Mouse (Mus musculus) neural tube, embryonic 15.5 days (tissue): ENCODE data around the gene Cd79a. TPM values are rescaled to one million over a fixed set of nuclear protein-coding genes. Genes with fewer than 3 reads are reported as not detected.

Experiments used
- ATAC-seq: fragments of 200-750 bp; cut with Nextera tagmentation; 2 replicates; pipeline ENCODE4 v1.8.0; 2017; ENCODE audit warnings: mild to moderate bottlenecking, moderate TSS enrichment, moderate library complexity; ENCODE audit not compliant: low FRiP score
- H3K27ac ChIP-seq: fragments of 300-500 bp; sonication (generic); replicated peaks from 2 replicates; pipeline ENCODE4 v1.5.1; 2015; ENCODE audit warnings: mild to moderate bottlenecking, inconsistent platforms
- H3K27me3 ChIP-seq: fragments of 300-500 bp; sonication (generic); replicated peaks from 2 replicates; pipeline ENCODE4 v1.6.1; 2015; ENCODE audit warnings: inconsistent platforms
- H3K36me3 ChIP-seq: fragments of 300-500 bp; sonication (generic); 2 replicates; pipeline ENCODE4 v1.6.1; 2015; ENCODE audit warnings: inconsistent platforms
- H3K4me1 ChIP-seq: fragments of 300-500 bp; sonication (generic); 2 replicates; pipeline ENCODE4 v1.6.1; 2015; ENCODE audit warnings: inconsistent platforms
- H3K4me2 ChIP-seq: fragments of 300-500 bp; sonication (generic); 2 replicates; pipeline ENCODE4 v1.6.1; 2015; ENCODE audit warnings: inconsistent platforms, mild to moderate bottlenecking, moderate library complexity
- H3K4me3 ChIP-seq: fragments of 300-500 bp; sonication (generic); replicated peaks from 2 replicates; pipeline ENCODE4 v1.5.1; 2015; ENCODE audit warnings: mild to moderate bottlenecking, inconsistent platforms
- H3K9ac ChIP-seq: fragments of 300-500 bp; sonication (generic); replicated peaks from 2 replicates; pipeline ENCODE4 v1.6.1; 2015; ENCODE audit warnings: mild to moderate bottlenecking, inconsistent platforms
- H3K9me3 ChIP-seq: fragments of 300-500 bp; sonication (generic); replicated peaks from 2 replicates; pipeline ENCODE4 v1.6.1; 2016; ENCODE audit warnings: inconsistent platforms
- WGBS: fragments of 180-500 bp; shearing (Covaris S2); methylation state at CpG from one replicate; pipeline ENCODE4 v1.1.7; 2015; ENCODE audit warnings: mixed read lengths; 5-methylcytosine and 5-hydroxymethylcytosine counted together
- polyA plus RNA-seq: library from polyadenylated mRNA; unstranded; fragments of >200 nt; fragmentation: Nextera tagmentation; extraction: Ambion mirVana; gene quantifications from 2 replicates; pipeline ENCODE4 v1.2.1, GENCODE M21; 2015

Cd79a gene
- polyA plus RNA-seq, 1 experiment from 2014 or later, result 0.35 TPM

DNA sequence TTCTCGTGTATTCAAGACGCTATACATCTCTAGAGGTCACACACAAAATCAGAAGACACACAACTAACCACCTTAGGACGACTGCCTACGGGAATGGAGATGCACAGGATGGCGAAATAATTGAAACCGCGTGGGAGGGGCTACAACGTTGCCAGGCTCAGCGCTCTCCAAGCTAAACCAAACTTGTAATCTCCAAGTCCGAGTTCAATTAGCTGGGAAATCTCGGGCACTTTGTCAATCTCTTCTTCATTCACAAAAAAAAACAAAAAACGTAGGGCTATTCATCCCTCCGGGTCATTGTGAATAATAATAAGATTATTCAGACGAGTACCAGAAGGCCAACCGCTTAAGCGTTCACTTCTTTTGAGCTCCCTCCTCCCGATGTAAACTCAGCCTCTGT lies 28.1 kb upstream of the Cd79a start:
- 55% methylated on average over 17 of the region's 17 CpGs for WGBS
- Histone ChIP-seq H3K36me3 (no peaks in the 10 kb centered on the region), H3K27ac (no peak overlapping the region), H3K4me2 (no peak overlapping the region), H3K9me3 (no peaks in the 10 kb centered on the region), H3K27me3 (no peaks in the 10 kb centered on the region), H3K4me3 (no peak overlapping the region), H3K9ac (no peak overlapping the region), H3K4me1 (peaks cover 4% of the 10 kb centered on the region; the same call in 1 of the 2 replicates)
- ATAC-seq, result no peak

DNA sequence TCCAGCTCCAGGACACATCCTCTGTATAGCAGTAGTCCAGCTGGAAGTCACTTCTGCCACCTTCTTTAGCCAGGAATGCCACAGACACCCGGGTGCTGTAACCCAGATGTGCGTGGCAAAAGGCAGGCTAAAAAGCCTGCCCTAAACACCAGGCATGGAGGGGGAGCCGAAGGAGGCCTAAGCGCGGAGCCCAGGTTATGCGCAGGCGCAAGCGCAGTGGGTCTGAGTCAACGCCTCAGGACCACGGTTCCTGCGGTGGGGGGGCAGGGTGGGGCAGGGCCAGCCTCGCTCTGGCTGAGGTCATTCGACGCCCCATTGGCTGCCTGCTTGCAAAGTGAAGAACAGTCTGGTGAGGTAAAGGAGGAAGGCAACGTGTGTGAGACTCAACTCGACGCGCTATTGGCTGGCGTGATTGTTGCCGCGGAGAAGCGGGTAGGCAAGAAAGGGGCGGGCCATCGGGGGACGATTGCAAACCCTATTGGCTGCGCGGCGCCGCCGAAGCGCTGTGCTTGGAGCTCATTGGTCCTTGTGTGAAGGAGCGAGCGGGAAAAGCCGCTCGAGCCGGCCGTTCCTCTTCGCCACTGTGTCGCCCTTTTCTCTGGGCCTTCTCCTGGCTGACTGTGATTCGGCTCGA lies 27.5 kb upstream of the Cd79a start, which contains the start of the genes Lypd4 and Dmrtc2:
Gene Lypd4, minus strand, starts transcription at position 410 of the 634 bp plus-strand sequence.
Gene Dmrtc2, plus strand, starts transcription at position 526 of the 634 bp plus-strand sequence.
- Histone ChIP-seq H3K36me3 (no peaks in the 10 kb centered on the region), H3K27ac (no peak within 1 kb of the TSS), H3K4me2 (0 out of 2 replicates have a peak within 1 kb of the TSS, but pooled peaks have one; percentile 9), H3K4me1 (peaks cover 4% of the 10 kb centered on the region; the same call in 1 of the 2 replicates), H3K9me3 (no peaks in the 10 kb centered on the region), H3K27me3 (no peaks in the 10 kb centered on the region), H3K4me3 (no peak within 1 kb of the TSS), H3K9ac (no peak within 1 kb of the TSS)
- WGBS, result 51% methylated on average over 41 of the region's 41 CpGs
- ATAC-seq, result no peak

DNA sequence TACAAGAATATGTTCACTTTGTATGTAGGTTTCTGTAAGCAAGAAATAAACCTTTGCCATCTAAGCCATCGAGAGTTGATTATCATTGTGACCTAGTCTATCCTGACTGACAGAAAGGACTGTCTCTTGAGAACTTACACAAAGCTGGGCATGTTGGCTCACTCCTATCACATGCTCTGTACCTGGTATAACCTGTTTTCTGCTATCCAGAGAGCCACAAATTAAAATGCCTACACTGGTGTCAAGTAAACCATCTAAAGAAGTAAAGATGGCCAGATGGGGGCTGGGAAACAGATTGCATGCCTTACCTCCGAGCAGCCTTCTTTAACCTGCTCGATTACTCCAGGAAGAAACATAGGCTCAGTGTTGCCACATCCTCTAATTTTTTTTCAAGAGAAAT lies 19.6 kb upstream of the Cd79a start:
- Histone ChIP-seq H3K4me3 (no peak overlapping the region), H3K9me3 (no peaks in the 10 kb centered on the region), H3K9ac (no peak overlapping the region), H3K27ac (no peak overlapping the region), H3K36me3 (no peaks in the 10 kb centered on the region), H3K4me1 (no peaks in the 10 kb centered on the region), H3K27me3 (no peaks in the 10 kb centered on the region), H3K4me2 (no peak overlapping the region)
- no peak for ATAC-seq
- 80% methylated on average over 3 of the region's 3 CpGs for whole genome bisulfite sequencing

DNA sequence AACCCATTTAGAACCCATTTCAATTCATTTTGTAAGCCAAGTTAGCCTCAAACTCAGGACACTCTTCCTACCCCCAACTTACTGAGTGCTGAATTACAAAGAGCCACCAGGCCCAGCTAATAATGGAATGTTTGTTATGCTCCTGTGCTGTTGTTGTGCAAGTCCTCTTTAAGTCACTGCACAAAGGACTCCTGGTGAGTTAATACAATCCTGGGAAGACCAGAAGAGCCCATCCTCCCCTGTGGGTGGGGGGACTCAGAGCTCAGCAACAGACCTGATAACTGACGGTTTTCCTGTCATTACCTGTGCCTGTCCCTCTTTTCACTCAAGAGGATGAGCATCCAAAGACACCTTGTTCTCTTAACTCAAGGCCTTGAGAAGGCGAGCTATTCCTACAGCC lies 17.6 kb upstream of the Cd79a start:
- Histone ChIP-seq H3K9me3 (no peaks in the 10 kb centered on the region), H3K9ac (no peak overlapping the region), H3K4me1 (no peaks in the 10 kb centered on the region), H3K4me3 (no peak overlapping the region), H3K36me3 (no peaks in the 10 kb centered on the region), H3K27ac (no peak overlapping the region), H3K27me3 (no peaks in the 10 kb centered on the region), H3K4me2 (no peak overlapping the region)
- 15% methylated on average over 2 of the region's 2 CpGs for WGBS
- ATAC-seq, result no peak

DNA sequence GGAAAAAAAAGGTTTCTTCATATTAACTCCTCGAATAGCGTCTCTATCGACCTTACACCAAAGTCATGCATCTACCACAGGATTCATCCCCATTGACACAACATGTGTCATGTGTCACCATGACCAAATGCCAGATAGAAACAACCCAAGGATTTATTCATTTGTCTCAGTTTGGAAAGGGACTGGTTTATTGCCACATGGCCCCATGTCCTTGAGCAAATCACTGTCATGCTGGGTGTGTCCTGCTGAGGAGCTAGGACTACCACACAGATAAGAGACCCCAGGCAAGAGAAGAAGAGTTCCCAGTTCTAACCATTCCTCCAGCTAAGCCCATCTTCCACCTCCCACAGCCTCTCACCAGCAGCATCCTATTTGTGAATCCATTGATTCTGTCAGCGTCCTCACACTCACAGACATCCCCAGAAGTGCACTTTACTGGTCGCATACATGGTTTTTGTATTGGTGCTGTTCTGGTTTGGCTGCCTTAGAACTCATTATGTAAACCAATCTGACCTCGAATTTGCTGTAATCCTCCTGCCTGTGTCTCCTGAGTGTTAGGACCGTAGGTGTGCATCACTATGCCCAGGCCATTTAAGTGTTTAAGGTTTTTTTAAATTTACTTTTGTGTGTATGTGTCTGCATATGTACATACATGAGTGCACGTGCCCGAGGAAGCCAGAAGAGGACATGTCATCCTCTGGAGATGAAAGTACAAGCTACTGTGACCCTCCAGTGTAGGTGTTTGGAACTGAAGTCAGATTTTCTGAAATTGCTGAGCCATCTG lies 14.6 kb upstream of the Cd79a start:
- Histone ChIP-seq H3K4me1 (peaks cover 26% of the 10 kb centered on the region), H3K4me2 (no peak overlapping the region), H3K27me3 (no peaks in the 10 kb centered on the region), H3K9me3 (no peaks in the 10 kb centered on the region), H3K36me3 (peaks cover 16% of the 10 kb centered on the region), H3K27ac (no peak overlapping the region), H3K4me3 (no peak overlapping the region), H3K9ac (no peak overlapping the region)
- 94% methylated on average over 9 of the region's 9 CpGs for WGBS
- ATAC-seq, result no peak

DNA sequence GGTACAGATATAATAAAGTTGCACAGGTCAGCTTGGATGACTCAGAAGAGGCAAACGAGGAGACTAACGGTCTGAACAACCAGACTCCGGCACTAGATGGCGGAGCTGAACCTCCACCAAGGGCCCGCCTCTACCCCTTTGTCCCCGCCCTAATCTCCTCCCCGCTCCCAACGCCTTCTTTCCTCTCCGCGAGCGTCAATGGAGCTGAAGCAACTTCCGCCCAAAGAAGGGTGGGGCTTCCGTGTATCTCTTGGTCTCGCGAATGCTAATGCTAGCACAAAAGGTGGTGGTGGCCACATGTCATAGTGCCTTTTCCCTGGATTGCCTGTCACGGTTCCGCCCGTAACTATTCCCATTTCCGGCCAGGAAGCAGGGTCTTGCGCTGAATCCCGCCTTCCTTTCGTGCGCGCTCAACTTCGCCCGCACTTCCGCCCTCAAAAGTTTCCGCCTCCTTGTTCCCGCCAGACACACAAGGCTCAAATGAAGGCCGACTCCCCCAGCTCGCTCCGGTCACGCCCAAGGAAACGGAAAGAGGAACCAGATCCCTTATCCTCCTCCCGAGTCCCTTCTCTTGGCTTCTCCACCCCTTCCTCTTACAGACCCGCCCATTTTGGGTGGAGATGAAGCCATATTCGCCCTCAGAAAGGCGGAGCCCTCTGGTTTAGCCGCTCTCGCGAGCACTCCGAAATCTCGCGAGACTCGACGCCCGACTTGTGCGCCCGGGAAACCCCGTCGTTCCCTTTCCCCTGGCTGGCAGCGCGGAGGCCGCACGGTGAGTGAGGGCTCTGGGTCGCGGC lies 13.1 kb upstream of the Cd79a start, which contains the start of gene Rps19:
Gene Rps19, plus strand, starts transcription at position 476 of the 797 bp plus-strand sequence.
- Histone ChIP-seq H3K4me3 (peak within 1 kb of the TSS; percentile 98), H3K36me3 (peaks cover 31% of the 10 kb centered on the region), H3K4me1 (peaks cover 30% of the 10 kb centered on the region), H3K9me3 (no peaks in the 10 kb centered on the region), H3K27ac (peak within 1 kb of the TSS; percentile 89), H3K9ac (peak within 1 kb of the TSS; percentile 99), H3K27me3 (no peaks in the 10 kb centered on the region), H3K4me2 (peak within 1 kb of the TSS; percentile 76)
- WGBS, result under 1% methylated on average over 57 of the region's 57 CpGs
- peak; percentile 94 for ATAC-seq

DNA sequence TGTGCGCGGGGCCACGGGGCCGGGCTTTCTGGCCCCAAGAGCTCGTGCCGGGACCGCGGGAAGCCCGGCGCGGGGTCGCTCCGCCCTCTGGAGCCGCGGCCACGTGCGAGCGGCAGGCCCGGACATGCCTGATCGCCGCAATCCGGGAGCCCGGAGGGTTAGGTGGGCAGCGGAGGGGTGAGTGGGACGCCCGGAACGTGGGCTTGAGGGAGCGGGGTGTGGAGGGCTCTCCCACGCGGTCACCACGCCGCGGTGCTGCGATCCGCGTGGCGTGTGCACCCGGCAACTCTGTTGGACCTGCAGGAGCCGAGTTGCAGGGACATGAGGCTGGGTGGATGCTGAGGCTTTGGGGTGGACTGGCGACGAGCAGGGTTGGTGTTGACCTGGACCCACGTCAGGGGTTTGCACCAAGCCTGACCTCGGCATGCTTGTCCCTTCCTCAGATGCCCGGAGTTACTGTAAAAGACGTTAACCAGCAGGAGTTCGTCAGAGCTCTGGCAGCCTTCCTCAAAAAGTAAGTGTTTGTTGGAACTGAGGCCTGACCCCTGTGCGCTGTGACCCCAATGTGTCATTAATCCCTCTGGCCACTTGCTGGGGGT lies 12.4 kb upstream of the Cd79a start:
- no peaks in the 10 kb centered on the region for H3K27me3 ChIP-seq
- peak overlapping the region; percentile 98 for H3K4me3 ChIP-seq
- peak; percentile 12 for ATAC-seq
- no peaks in the 10 kb centered on the region for H3K9me3 ChIP-seq
- H3K4me1 ChIP-seq, result peaks cover 30% of the 10 kb centered on the region
- peak overlapping the region; percentile 89 for H3K27ac ChIP-seq
- peaks cover 37% of the 10 kb centered on the region for H3K36me3 ChIP-seq
- peak overlapping the region; percentile 76 for H3K4me2 ChIP-seq
- H3K9ac ChIP-seq, result peak overlapping the region; percentile 99
- under 1% methylated on average over 47 of the region's 47 CpGs for WGBS

DNA sequence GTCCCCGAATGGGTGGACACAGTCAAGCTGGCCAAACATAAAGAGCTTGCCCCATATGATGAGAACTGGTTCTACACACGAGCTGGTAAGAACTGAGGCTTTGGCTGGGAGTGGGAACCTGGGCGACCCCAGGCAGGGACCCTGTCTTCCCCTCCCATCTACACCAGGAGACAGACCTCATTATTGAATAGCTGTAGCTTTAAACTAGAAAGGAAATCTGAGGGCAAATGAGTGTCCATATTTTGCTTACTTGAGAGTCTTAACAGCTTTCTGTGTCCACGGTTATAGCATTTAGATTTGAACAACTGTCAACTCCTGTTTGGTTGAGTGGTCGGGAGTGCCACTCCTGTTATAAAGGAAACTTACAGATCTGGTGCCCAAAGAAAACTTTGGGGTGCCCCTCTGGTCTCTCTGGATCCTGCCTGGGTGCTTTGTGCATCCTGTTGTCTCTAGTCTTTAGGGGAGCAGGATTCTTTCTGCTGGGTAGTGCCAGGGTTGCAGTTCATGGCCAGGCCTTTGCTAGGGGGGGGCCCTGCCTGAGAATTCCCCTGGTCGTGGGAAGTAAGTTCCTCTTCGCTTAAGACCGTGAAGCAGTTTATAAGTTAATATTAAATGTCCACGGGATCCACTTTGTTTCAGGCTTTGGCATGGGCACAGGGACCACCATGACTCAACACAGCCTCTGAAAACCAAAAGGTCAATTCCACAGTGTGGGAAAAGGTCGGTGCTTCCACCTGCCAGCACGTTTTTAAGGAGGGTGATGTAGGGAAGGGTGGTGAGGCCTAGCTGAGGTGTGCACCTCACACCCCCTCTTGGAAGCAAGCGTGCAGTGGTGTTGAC lies 11.5 kb upstream of the Cd79a start:
- H3K36me3 ChIP-seq, result peaks cover 43% of the 10 kb centered on the region
- peaks cover 32% of the 10 kb centered on the region for H3K4me1 ChIP-seq
- ATAC-seq, result no peak
- peak overlapping the region; percentile 76 for H3K4me2 ChIP-seq
- peak overlapping the region; percentile 98 for H3K4me3 ChIP-seq
- 45% methylated on average over 12 of the region's 12 CpGs for WGBS
- peak overlapping the region; percentile 89; the same call in 1 of the 2 replicates for H3K27ac ChIP-seq
- H3K9me3 ChIP-seq, result no peaks in the 10 kb centered on the region
- peak overlapping the region; percentile 99 for H3K9ac ChIP-seq
- H3K27me3 ChIP-seq, result no peaks in the 10 kb centered on the region

DNA sequence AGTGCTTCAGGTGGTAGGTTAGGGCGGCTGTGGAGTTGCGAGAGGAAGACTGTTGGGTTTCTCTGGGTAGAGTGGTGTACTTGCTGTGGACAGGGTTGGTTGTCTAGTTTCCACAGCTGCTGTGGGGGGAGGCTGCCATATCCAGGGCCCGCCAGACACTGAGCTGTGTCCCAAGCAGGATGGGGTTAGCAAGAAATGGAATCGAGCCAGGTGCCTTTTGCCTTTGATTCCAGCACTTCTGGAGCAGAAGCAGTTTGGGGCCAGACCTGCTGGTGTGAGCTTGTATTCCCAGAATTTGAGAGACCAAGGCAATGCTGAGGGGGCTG lies 10.9 kb upstream of the Cd79a start:
- H3K9me3 ChIP-seq, result no peaks in the 10 kb centered on the region
- ATAC-seq, result no peak
- peak overlapping the region; percentile 99 for H3K9ac ChIP-seq
- H3K4me2 ChIP-seq, result peak overlapping the region; percentile 76
- no peaks in the 10 kb centered on the region for H3K27me3 ChIP-seq
- H3K4me3 ChIP-seq, result peak overlapping the region; percentile 98
- peaks cover 32% of the 10 kb centered on the region for H3K4me1 ChIP-seq
- 82% methylated on average over 4 of the region's 4 CpGs for WGBS
- no peak overlapping the region for H3K27ac ChIP-seq
- H3K36me3 ChIP-seq, result peaks cover 48% of the 10 kb centered on the region

DNA sequence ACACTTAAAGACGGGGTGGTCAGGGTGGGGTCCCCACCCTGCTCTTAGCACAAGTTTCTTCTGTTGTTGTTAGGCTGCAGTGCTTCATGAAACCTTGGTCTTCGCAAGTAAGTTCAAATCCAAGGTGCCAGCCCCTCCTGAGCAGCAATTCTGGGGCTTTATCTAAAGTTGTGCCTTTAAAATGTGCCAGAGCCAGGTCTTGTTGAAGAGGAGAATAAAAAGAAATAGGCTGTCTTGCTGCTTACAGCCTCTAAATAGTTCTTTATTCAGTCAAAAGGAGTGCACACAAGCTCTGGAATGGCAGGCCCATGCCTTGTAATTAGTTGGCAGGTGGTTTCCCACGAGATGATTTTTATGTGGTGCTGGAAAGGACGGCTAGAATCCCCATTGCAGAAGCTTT lies 10.1 kb upstream of the Cd79a start:
- H3K9me3 ChIP-seq, result no peaks in the 10 kb centered on the region
- H3K4me1 ChIP-seq, result peaks cover 32% of the 10 kb centered on the region
- H3K9ac ChIP-seq, result peak overlapping the region; percentile 99
- ATAC-seq, result no peak
- peak overlapping the region; percentile 76 for H3K4me2 ChIP-seq
- no peaks in the 10 kb centered on the region for H3K27me3 ChIP-seq
- no peak overlapping the region for H3K4me3 ChIP-seq
- H3K36me3 ChIP-seq, result peaks cover 48% of the 10 kb centered on the region
- H3K27ac ChIP-seq, result no peak overlapping the region
- WGBS, result 63% methylated on average over 4 of the region's 4 CpGs
